Mouse (Mus musculus): ENCODE data around the gene Mfsd5.

Mfsd5 gene

GRCm38 (mm10) chr15:102282463-102283292 is 3.4 kb downstream of the Mfsd5 start:
- DNase-seq (ENCODE audit: low read depth, low spot score), result no peak

DNA sequence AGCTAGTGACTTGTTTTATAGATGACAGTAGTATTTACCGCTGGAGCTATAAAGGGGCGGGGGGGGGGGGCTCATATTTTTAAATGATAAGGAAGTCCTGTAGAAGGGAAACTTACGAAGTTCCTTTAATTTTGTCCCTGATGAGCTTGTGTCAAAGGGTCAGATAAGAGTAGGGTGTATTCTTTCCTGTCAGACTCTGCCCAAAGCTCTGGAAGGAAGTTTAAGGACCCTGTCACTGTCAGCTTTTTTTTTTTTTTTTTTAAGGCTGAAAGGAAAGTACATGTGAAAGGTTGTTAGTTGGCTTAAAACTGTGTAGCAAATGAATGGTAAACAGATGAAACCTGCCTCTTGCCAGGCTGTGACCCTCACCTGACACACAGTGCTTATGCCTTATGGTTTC is 4.4 kb downstream of the Mfsd5 start:
- DNase-seq (ENCODE audit: low read depth, low spot score), result no peak

GRCm38 (mm10) chr15:102287395-102287794 is 8.1 kb downstream of the Mfsd5 start:
- DNase-seq (ENCODE audit: low read depth, low spot score), result peak; percentile 77

DNA sequence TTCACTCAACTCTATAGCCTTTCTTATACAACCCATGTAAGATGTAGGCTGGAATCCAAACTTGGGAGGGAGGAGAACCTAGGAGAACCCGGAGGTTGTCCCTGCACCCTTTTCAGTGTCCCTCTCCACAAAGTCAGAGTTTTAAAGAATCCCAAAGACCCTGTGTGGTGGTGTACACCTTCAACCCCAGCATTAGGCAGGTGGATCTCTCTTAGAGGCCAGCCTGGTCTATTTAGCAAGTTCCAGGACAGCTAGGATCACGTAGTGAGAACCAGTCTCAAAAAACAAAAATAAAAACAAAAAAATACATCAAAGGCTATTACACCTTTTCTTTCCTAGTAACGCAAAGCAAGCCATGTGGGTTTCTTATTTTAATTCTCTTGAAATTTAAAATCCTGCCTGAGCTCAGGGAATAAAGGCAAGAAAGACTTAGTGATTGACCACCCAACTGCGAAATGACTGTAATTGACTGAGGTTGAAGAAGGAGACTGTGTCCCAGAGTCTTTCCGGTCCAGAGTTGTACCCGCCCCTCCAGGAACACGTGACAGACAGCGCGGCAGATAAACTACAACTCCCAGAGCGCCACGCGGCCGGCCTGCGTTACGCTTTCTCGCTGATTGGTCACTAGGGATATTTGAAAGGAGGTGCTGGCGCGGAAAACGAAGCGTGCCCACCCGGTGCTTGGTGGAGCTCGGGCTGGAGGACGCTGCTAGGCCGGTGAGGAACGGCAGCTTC is 16.5 kb downstream of the Mfsd5 start, which contains the start of gene Espl1:
Espl1 (plus strand) TSS at position 634 of the 735 bp plus-strand sequence.
- peak; percentile 95 for DNase-seq (ENCODE audit: low read depth, low spot score)

DNA sequence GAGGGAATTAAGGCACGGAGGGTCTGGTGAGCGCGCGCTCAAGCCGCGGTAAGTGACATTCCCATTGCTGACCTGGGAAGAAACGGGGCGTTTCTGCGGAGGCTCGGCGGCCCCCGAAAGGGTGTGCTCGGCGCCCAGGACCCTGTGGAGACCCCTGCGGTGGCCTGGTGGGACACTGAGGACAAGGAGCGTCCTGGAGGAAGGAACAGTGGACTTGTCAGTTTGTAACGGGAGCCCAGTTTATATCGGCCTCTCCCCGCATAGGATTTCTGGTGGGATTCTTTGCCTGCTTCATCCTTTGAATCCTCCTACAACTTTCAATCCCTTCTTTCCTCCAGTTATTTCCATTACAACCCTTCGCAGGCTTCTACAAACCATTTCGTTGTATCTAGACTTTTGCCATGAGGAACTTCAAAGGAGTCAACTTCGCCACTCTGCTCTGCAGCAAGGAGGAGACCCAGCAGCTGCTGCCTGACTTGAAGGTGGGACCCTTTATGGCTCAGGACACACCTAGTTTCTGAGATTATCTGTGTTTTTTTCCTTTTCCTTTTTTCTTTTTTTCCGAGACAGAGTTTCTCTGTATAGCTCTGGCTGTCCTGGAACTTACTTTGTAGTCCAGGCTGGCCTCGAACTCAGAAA is 17.2 kb downstream of the Mfsd5 start:
- DNase-seq (ENCODE audit: low read depth, low spot score), result no peak

GRCm38 (mm10) chr15:102302542-102302941 is 23.3 kb downstream of the Mfsd5 start:
- no peak for DNase-seq (ENCODE audit: low read depth, low spot score)

DNA sequence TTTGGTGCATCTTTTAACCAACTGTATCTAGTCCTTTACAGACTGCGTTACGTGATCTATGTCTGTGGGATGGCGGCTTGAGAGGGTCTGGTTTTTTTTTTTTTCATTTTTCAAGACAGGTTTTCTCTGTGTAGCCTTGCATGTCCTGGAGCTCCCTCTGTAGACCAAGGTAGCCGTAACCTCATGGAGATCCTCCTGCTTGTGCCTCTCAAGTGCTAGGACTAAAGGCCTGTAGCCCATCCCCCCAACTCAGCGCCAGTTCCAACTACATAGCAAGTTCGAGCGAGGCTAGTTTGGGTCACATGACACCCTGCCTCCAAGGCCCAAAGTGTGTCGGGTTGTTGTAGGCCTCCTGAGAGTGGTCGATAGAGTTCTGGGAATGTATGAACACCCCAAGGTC is 29.5 kb downstream of the Mfsd5 start:
- no peak for DNase-seq (ENCODE audit: low read depth, low spot score)

GRCm38 (mm10) chr15:102310074-102310845 is 31.0 kb downstream of the Mfsd5 start:
- DNase-seq (ENCODE audit: low read depth, low spot score), result peak; percentile 24

- DNase-seq (ENCODE audit: low read depth, low spot score), result no peak
Measured at GRCm38 (mm10) chr15:102311489-102311888, 32.2 kb downstream of the Mfsd5 start.

- peak; percentile 55 for DNase-seq (ENCODE audit: low read depth, low spot score)
Measured at GRCm38 (mm10) chr15:102315292-102315691, 36.0 kb downstream of the Mfsd5 start.

- peak; percentile 84 for DNase-seq (ENCODE audit: low read depth, low spot score)
Measured at GRCm38 (mm10) chr15:102316263-102316662, 37.0 kb downstream of the Mfsd5 start.

GRCm38 (mm10) chr15:102324654-102325473 is 45.6 kb downstream of the Mfsd5 start:
- no peak for DNase-seq (ENCODE audit: low read depth, low spot score)

GRCm38 (mm10) chr15:102326022-102326576 is 46.8 kb downstream of the Mfsd5 start, which contains the start of gene Pfdn5:
Pfdn5 (plus strand) TSS chr15:102326116.
- peak; percentile 96 for DNase-seq (ENCODE audit: low read depth, low spot score)

DNA sequence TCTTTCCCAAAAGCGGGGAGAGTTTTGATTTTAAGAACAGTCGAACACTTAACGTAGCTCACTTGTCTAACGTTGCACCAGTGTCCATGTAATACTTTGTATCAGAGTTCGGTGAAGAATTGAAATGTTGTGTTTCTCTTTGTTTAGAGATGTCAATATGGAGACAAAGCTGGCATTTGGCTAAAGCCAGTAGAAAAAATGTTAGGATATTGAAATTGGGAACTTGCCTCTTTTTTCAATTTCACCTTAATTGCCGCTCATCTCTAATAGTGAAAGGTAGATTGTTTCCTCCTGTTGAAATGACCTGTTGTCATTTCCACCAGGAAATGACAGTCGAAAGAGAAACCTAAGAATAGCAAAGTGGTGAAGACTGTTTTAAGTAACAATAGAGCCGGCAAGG is 47.6 kb downstream of the Mfsd5 start:
- DNase-seq (ENCODE audit: low read depth, low spot score), result no peak

Data from brain, adult 2 months (tissue).